Mouse (Mus musculus) 3T3-L1 (cell line): ENCODE measurements around the gene Otop2.

Experiments
- DNase-seq: peaks from one replicate; pipeline ENCODE4 v3.0.0-alpha.2; 2015; ENCODE audit warnings: low read depth, low spot score

The Otop2 gene

DNA sequence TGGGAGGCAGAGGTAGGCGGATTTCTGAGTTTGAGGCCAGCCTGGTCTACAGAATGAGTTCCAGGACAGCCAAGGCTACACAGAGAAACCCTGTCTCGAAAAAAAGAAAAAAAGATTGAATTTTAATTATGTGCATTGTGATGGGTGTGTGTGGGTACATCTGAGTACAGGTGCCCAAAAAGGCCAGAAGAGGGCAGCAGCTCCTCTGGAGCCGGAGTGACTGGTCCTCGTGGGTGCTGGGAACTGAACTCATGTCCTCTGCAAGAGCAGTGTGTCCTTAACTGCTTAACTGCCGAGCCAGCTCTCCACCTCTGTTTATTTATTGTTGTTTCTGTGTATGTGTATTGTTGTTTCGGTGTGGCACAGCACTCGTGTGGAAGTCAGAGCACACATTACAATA lies 70.9 kb downstream of the Otop2 start:
- no peak for DNase-seq

DNA sequence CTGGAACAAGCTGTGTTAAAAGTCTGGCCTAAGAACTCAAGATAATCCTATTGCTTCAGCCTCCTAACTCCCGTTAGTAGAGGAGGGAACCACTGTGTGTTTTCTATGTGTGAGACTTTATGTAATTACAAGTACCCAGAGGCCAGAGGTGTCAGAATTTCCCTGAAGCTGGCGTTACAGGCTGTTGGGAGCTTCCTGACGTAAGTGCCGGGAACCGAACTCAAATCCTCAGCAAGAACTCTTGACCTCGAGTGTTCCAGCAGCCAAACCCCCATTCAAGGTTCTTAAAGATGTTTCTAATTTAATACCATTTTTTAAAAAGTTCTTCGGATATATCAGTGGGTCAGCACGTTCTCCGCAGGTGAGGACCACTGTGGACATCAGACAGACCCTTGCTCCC lies 74.3 kb downstream of the Otop2 start:
- DNase-seq: no peak
